Mouse (Mus musculus): ENCODE data around the gene Plxna1. TPM values are rescaled to one million over a fixed set of nuclear protein-coding genes. Genes with fewer than 3 reads are reported as not detected.
A peak's percentile ranks its signal among the peaks of the same experiment; 100 is the strongest.

Gene Plxna1
- total RNA-seq, 2 experiments from 2014 or later = 94.4 to 107 TPM

- intact Hi-C loops (cut with DNase I) = loop anchor here (5.0 kb wide), 3 partner anchors 93 to 427 kb away; no protein-coding TSS in a partner anchor
- DNase-seq (ENCODE audit: low spot score in 2 of 2) = no peak
These were observed 1.9 kb upstream of the Plxna1 start for GRCm38 (mm10) chr6:89364342-89364741.

GRCm38 (mm10) chr6:89363107-89363451, 659 bp upstream of the Plxna1 start:
- intact Hi-C loops (cut with DNase I) = loop anchor here (5.0 kb wide), 3 partner anchors 94 to 426 kb away; no protein-coding TSS in a partner anchor
- DNase-seq (ENCODE audit: low spot score in 2 of 2) = no peak

GRCm38 (mm10) chr6:89361418-89362280, 771 bp downstream of the Plxna1 start:
- no peak for DNase-seq (ENCODE audit: low spot score in 2 of 2)

GRCm38 (mm10) chr6:89360709-89361417, 1.6 kb downstream of the Plxna1 start:
- intact Hi-C loops (cut with DNase I) = loop anchor here (2.0 to 5.0 kb wide), 4 partner anchors 96 to 424 kb away; no protein-coding TSS in a partner anchor
- DNase-seq (ENCODE audit: low spot score in 2 of 2) = no peak

More at GRCm38 (mm10) chr6:89361418-89362280, 771 bp downstream of the Plxna1 start:
- intact Hi-C loops (cut with DNase I) = loop anchor here (1.0 to 5.0 kb wide), 5 partner anchors 96 to 424 kb away; no protein-coding TSS in a partner anchor

GRCm38 (mm10) chr6:89359771-89360708, 2.4 kb downstream of the Plxna1 start:
- no peak for DNase-seq (ENCODE audit: low spot score in 2 of 2)
- intact Hi-C loops (cut with DNase I) = loop anchor here (2.0 to 10.0 kb wide), 5 partner anchors 97 to 423 kb away; no protein-coding TSS in a partner anchor

DNA sequence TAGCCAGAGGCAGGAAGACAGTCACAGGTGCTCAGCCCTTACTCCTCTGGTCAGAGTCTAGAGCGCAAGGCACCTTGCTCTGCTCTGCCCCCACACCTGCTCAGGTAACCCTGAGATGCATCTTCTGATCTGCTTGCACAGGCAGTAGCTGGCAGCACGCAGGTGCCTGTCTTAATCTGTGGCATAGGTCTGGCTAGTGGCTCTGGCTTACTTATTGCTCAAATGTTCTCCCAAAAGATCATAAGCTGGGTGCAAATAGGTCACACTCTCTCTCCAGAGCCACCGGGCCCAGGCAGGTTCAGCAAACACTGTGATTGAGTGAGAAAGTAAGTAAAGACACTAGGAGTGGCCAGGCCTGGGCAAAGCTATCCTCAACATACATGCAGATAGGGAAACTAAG, 3.2 kb downstream of the Plxna1 start:
- no peak for DNase-seq (ENCODE audit: low spot score in 2 of 2)
- intact Hi-C loops (cut with DNase I) = loop anchor here (10.0 kb wide), 1 partner anchor 314 kb away; no protein-coding TSS in a partner anchor

DNA sequence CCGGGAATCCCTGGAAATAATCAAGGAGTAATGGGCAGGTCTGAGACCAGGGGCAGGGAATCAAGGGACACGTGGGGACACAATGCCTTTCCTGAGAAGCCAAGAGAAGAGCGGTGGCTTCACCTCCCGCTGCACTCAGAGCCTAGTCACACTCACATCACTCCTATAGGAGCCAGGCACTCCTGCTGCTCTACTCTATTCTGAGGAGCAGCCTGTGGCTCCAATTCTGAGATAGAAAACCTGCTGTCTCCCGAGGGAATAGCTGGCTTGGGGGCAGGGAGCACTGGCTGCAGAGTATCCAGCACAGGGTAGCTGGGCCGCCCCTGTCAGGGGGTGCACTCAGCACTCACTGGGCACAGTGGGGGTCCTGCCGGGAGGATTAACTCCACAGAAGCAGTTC, 6.8 kb downstream of the Plxna1 start:
- intact Hi-C loops (cut with DNase I) = loop anchor here (10.0 kb wide), 1 partner anchor 311 kb away; no protein-coding TSS in a partner anchor
- DNase-seq (ENCODE audit: low spot score in 2 of 2) = no peak

DNA sequence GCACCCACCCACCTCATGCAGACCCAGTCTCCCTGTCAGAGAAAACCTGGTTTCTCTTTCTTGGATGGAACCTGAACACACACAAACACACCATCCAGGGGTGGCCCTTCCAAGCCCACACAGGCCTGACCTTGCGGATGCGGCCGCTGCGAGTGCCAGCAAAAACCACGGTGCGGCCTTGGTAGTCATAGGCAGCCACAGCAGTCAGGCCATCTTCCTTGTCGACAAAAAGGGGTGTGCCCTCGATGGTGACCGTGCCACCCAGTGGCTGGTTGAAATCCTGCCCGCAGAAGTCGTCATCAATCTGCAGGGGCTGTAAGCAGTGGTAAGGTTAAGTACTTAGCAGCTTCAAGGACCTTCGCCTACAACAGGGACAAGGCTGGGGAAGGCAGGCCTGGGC, 7.7 kb downstream of the Plxna1 start:
- intact Hi-C loops (cut with DNase I) = loop anchor here (10.0 kb wide), 1 partner anchor 310 kb away; no protein-coding TSS in a partner anchor
- no peak for DNase-seq (ENCODE audit: low spot score in 2 of 2)

DNA sequence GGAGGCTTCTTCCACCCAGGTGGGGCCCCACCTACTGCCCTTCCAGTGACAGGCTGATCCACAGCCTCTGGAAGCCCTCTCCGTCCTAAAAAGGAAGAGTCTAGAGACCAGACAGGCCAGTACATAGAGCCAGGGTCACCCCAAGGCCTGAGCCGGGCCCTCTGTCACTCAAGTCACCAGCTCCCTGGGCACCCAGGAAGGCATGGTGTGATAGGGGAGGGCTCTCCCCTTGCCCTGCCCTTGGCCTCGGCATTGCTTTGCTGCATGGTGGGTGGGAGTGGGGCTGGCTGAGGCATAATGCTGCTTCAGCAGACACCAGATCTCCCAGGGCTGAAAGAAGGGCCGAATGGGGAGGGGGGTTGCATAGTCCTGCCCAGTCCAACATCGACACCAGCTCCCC, 8.3 kb downstream of the Plxna1 start:
- intact Hi-C loops (cut with DNase I) = loop anchor here (10.0 kb wide), 1 partner anchor 309 kb away; no protein-coding TSS in a partner anchor
- DNase-seq (ENCODE audit: low spot score in 2 of 2) = no peak

- DNase-seq (ENCODE audit: low spot score in 2 of 2) = no peak
- intact Hi-C loops (cut with DNase I) = loop anchor here (10.0 kb wide), 1 partner anchor 308 kb away; no protein-coding TSS in a partner anchor
These were observed 9.3 kb downstream of the Plxna1 start for GRCm38 (mm10) chr6:89353101-89353500.

DNA sequence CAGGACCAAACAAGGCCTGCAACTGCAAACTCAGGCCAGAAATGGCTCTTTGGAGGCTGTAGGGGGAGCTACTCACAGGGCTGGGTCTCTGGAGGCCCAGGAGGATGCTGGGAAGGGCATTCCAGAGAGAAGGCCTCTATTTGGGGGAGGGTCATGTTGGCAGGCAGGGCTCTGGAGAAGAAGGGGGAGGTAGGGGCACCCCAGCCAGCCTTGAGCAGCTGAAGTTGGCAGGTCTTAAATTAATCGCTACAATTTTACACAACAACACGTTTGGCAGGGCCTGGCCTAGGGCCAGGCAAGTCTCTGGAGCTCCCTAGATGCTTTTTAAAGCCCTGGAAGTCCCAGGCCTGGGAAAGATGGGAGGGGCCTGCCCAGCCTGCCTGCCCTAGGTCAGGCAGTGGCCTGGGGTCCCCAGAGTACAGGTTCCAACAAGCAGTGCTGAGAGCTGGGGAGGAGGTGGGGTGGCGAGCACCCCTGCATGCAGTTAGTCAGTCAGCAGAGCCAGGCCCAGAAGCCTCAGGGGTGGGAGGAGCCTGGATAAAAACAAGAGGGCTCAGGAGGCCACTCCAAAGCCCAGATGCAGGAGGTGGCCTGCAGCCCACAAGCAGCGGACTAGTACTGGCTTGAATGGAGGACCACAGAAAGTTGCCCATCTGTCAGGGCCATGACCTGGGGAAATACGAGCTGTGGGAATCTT, 10.8 kb downstream of the Plxna1 start:
- DNase-seq (ENCODE audit: low spot score in 2 of 2) = peak in 1 of 2 experiments; percentile 69
- intact Hi-C loops (cut with DNase I) = loop anchor here (10.0 kb wide), 1 partner anchor 307 kb away; no protein-coding TSS in a partner anchor

DNA sequence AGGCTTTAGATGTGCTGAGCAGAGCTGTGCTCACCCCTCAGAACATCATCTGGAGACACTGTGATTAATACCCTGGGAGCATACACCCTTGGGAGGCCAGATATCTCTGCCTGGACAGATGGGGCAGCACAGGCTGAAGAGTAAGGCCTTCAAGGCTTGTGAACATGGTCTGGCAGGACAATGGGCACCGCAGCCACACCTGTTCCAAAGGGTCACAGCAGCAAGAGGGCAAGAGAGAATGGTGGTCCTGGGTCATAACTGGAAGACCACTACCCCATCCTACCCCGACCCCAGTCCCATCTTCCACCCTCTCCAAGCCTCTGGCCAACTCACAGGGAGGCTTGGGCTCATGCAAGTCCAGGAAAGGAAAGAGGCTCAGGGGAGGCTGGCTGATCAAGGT, 11.9 kb downstream of the Plxna1 start:
- intact Hi-C loops (cut with DNase I) = loop anchor here (10.0 kb wide), 1 partner anchor 306 kb away; no protein-coding TSS in a partner anchor
- no peak for DNase-seq (ENCODE audit: low spot score in 2 of 2)

GRCm38 (mm10) chr6:89350037-89350515, 12.3 kb downstream of the Plxna1 start:
- intact Hi-C loops (cut with DNase I) = loop anchor here (10.0 kb wide), 1 partner anchor 305 kb away; no protein-coding TSS in a partner anchor
- DNase-seq (ENCODE audit: low spot score in 2 of 2) = no peak

GRCm38 (mm10) chr6:89348363-89348762, 14.1 kb downstream of the Plxna1 start:
- DNase-seq (ENCODE audit: low spot score in 2 of 2) = no peak
- intact Hi-C loops (cut with DNase I) = no loop called here

GRCm38 (mm10) chr6:89347792-89348191, 14.6 kb downstream of the Plxna1 start:
- intact Hi-C loops (cut with DNase I) = no loop called here
- DNase-seq (ENCODE audit: low spot score in 2 of 2) = no peak

GRCm38 (mm10) chr6:89345855-89346254, 16.6 kb downstream of the Plxna1 start:
- intact Hi-C loops (cut with DNase I) = no loop called here
- no peak for DNase-seq (ENCODE audit: low spot score in 2 of 2)

GRCm38 (mm10) chr6:89345486-89345785, 17.0 kb downstream of the Plxna1 start:
- intact Hi-C loops (cut with DNase I) = no loop called here
- DNase-seq (ENCODE audit: low spot score in 2 of 2) = no peak

Measured in left cerebral cortex, postnatal 14 days (tissue).